Mouse (Mus musculus): ENCODE measurements at regions not wholly inside any gene's neighbourhood (a gene's known extent, or its start where the extent isn't known, plus 50 kb on each side); places are given as distances from the start of the nearest gene placed in this dataset.

GRCm38 (mm10) chr3:9065892-9066291, 544.0 kb downstream of the Zfp704 start:
- no peak for DNase-seq (ENCODE audit: low read depth, low spot score)

GRCm38 (mm10) chr3:9064266-9065031, 545.4 kb downstream of the Zfp704 start:
- DNase-seq (ENCODE audit: low read depth, low spot score) = peak; percentile 83

DNA sequence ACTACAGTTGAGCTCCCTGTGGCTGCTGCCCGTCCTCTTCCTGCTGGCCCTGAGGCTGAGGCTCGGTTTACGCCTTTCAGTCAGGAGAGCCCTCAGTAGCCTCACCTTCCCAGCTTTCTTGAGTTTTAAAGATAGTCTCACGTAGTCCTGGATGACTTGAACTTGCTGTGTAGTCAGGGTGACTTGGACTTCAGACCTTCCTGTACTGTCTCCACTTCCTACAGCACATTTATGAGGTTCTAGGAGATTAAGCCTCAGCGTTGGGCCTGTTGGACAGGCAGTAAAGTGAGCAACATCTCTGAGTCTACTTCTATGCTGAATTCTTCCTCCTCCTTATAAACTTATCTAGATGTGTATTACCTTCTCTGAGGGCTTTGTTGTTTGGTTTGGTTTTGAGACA, 546.2 kb downstream of the Zfp704 start:
- no peak for DNase-seq (ENCODE audit: low read depth, low spot score)

GRCm38 (mm10) chr3:9061396-9061795, 548.5 kb downstream of the Zfp704 start:
- no peak for DNase-seq (ENCODE audit: low read depth, low spot score)

DNA sequence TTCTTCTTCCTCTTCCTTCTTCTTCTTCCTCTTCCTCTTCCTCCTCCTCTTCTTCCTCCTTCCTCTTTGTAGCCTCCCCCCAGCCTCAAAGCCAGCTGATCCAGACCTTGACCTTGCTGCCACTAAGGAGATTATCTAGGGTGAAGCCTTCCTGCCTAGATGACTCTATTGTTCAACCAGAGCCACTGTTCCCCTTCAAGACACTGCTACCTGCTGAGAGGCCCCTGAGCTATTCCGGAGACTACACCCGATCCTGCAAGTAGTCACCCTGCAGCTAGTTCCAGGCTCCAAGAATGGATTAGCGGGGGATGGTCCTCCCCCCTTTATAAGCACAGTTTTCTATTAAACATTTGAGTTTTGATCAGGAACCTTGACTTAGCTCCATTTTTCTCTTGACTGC, 552.2 kb downstream of the Zfp704 start:
- DNase-seq (ENCODE audit: low read depth, low spot score) = peak; percentile 81

DNA sequence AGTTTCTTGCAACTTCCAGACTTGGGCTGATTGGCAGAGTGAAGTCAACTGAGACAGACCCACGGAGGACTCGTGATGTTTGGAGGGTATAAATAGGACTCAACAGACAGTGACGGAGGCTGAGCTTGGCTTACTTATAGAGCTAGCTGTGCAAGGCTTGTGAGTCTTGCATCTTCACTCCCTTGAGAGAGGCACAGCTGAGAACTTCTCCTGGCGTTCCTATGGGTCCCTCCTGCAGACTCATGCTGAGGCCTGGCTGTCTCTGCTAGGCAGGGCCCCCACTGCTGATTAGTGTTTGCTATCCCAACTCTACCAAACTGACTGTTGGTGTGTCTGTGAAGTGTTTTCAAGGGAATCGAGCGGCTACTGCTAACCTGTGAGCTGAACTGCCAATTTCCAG, 553.0 kb downstream of the Zfp704 start:
- DNase-seq (ENCODE audit: low read depth, low spot score) = no peak

- no peak for DNase-seq (ENCODE audit: low read depth, low spot score)
These were observed 554.1 kb downstream of the Zfp704 start for GRCm38 (mm10) chr3:9055780-9056179.
